Mouse (Mus musculus) G1E (cell line): Measurements from ENCODE around the gene Ak4.

ENCODE experiments used
- CTCF ChIP-seq: IDR thresholded peaks from 2 replicates; pipeline ENCODE4 v1.5.1; 2012; ENCODE audit warnings: low read depth, low read length, inconsistent platforms, mixed read lengths
- GATA2 ChIP-seq: IDR thresholded peaks from 2 replicates; pipeline ENCODE4 v1.6.1; 2012; ENCODE audit warnings: low read depth, low read length, inconsistent platforms, borderline replicate concordance

DNA sequence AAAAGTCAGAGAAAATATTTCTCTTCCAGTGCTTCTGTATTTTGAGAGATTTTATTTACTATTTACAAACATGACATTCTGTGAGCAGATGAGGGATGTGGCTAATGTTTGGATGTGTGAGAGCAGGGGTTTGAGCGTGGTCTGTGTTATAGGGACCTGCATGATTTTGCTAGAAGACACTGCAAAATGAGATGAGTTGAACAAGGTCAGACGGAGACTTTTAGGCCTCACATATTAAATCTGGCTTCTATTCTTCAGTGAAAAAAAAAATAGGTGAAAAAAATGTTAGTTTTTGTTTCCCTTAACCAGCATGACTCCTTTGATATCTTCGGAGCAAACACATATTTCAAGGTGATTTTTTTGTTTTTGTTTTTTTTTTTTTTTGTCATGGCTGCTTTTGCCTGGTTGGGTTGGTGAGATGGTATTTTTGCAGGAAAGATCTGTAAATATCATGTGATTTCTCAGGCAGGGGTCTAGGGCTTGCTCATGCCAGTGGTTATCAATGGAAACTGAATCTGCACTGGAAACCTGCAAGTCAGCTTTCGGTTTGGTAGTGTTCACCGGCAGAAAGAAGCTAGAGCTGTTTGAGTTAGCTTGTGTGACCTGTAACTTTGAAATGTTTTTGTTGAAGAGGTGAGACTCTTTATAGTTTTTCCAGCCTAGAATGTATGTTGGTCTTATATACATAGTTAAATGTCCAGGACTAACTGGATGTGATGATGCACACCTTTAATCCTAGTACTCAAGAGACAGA lies 92.9 kb downstream of the Ak4 start:
- TF ChIP-seq CTCF, result no peak
- no peak for TF ChIP-seq GATA2
